In genomic region chr11:72435694-72436045, GRCm38 (mm10) we compare ENCODE assay signal across 9 mouse cellular contexts. TPM values are rescaled to one million over a fixed set of nuclear protein-coding genes. Genes with fewer than 3 reads are reported as not detected.
DNase-seq lines count a peak whose midpoint lies in the region; ATAC-seq and TF ChIP-seq lines count a peak whose summit lies in the region.
"Had no signal": no experiment of that assay in that cellular context is flagged by ENCODE, and none has a peak within 500 bp of the region (broad histone marks: within the 10 kb centered on the region; RNA-seq: fewer than 3 reads in every experiment).

No protein-coding gene starts in this region.

- H3K4me2 ChIP-seq in lung, postnatal 0 days (replicated peaks; ENCODE audit: low read depth, low read length) = no peak overlapping the region
- H3K4me2 ChIP-seq in hindbrain, embryonic 12.5 days (replicated peaks) = no peak overlapping the region
- no peak overlapping the region for H3K4me2 ChIP-seq in forebrain, embryonic 14.5 days (ENCODE audit: low read length)

- no peaks in the 10 kb centered on the region for H3K9me3 ChIP-seq in lung, postnatal 0 days (ENCODE audit: low read length)
- H3K9me3 ChIP-seq in hindbrain, embryonic 12.5 days (replicated peaks) = no peaks in the 10 kb centered on the region
- H3K9me3 ChIP-seq in forebrain, embryonic 14.5 days (replicated peaks; ENCODE audit: control insufficient read depth, low read length) = no peaks in the 10 kb centered on the region

- WGBS in lung, postnatal 0 days = 29% methylated on average over 2 of the region's 2 CpGs
- WGBS in hindbrain, embryonic 12.5 days = 49% methylated on average over 2 of the region's 2 CpGs
- WGBS in forebrain, embryonic 14.5 days = 39% methylated on average over 2 of the region's 2 CpGs

- H3K9ac ChIP-seq in lung, postnatal 0 days (replicated peaks; ENCODE audit: low read depth) = no peak overlapping the region
- H3K9ac ChIP-seq in hindbrain, embryonic 12.5 days = no peak overlapping the region
- H3K9ac ChIP-seq in forebrain, embryonic 14.5 days (ENCODE audit: low read length) = no peak overlapping the region

- DNase-seq in layer of hippocampus, adult 9-11 months = peak; percentile 12
- DNase-seq in layer of hippocampus, postnatal 14 days (ENCODE audit: low spot score in 2 of 2) = no peak
- DNase-seq in adrenal gland, adult 8-10 months = peak; percentile 85
- DNase-seq in heart, postnatal 4 days = peak; percentile 60
- peak; percentile 35 for DNase-seq in lung, postnatal 0 days (ENCODE audit: low spot score)
- DNase-seq in T-cell, adult 2 months (ENCODE audit: low spot score) = no peak
- DNase-seq in forebrain, embryonic 14.5 days (ENCODE audit: low spot score) = no peak

- no peak overlapping the region for H3K4me3 ChIP-seq in lung, postnatal 0 days (ENCODE audit: low read depth, low read length)
- H3K4me3 ChIP-seq in hindbrain, embryonic 12.5 days = no peak overlapping the region
- no peak overlapping the region for H3K4me3 ChIP-seq in forebrain, embryonic 14.5 days (ENCODE audit: low read depth, low read length)

- no peaks in the 10 kb centered on the region for H3K27me3 ChIP-seq in lung, postnatal 0 days (replicated peaks; ENCODE audit: insufficient read depth, low read length)
- H3K27me3 ChIP-seq in hindbrain, embryonic 12.5 days = no peaks in the 10 kb centered on the region
- no peaks in the 10 kb centered on the region for H3K27me3 ChIP-seq in forebrain, embryonic 14.5 days (replicated peaks; ENCODE audit: control insufficient read depth, insufficient read depth, low read length)

- H3K27ac ChIP-seq in lung, postnatal 0 days (ENCODE audit: low read length) = no peak overlapping the region
- no peak overlapping the region for H3K27ac ChIP-seq in hindbrain, embryonic 12.5 days
- H3K27ac ChIP-seq in forebrain, embryonic 14.5 days (ENCODE audit: low read depth, low read length) = no peak overlapping the region

- ATAC-seq in lung, postnatal 0 days = peak; percentile 54
- ATAC-seq in hindbrain, embryonic 12.5 days (ENCODE audit: low FRiP score) = no peak
- ATAC-seq in forebrain, embryonic 14.5 days = no peak

- peaks cover 9% of the 10 kb centered on the region; the same call in 1 of the 2 replicates for H3K4me1 ChIP-seq in lung, postnatal 0 days (ENCODE audit: insufficient read depth, low read depth, low read length)
- H3K4me1 ChIP-seq in hindbrain, embryonic 12.5 days = 0 out of 2 replicates have a peak, but pooled peaks cover 4% of the 10 kb centered on the region
- H3K4me1 ChIP-seq in forebrain, embryonic 14.5 days (ENCODE audit: control insufficient read depth, insufficient read depth, low read length) = no peaks in the 10 kb centered on the region

- TF ChIP-seq CTCF in lung, postnatal 0 days (IDR thresholded peaks at IDR 0.05) = no peak

- no peaks in the 10 kb centered on the region for H3K36me3 ChIP-seq in lung, postnatal 0 days (ENCODE audit: insufficient read depth, low read length)
- H3K36me3 ChIP-seq in hindbrain, embryonic 12.5 days = no peaks in the 10 kb centered on the region
- H3K36me3 ChIP-seq in forebrain, embryonic 14.5 days (ENCODE audit: control insufficient read depth, insufficient read depth, low read length) = no peaks in the 10 kb centered on the region

- no peak for TF ChIP-seq EP300 in lung, postnatal 0 days (IDR thresholded peaks at IDR 0.05)

RNA-seq across cellular contexts. Expression of gene Ggt6, which starts 0.3 kb away (rescaled TPM):
- total RNA-seq in layer of hippocampus, postnatal 14 days (2021) = not detected
- total RNA-seq in adrenal gland, adult 8-10 months (2022) = 1 to 10 TPM; 1.4 to 4.8 (median 3.4) TPM
- total RNA-seq in heart, postnatal 4 days (2021) = not detected
- 0.94 and 1.0 TPM in 2 replicates for polyA plus RNA-seq in lung, postnatal 0 days (2015; fragmentation: Nextera tagmentation; extraction: Ambion mirVana)
- 0.32 TPM in 1 of 2 replicates, not detected in the other for polyA plus RNA-seq in hindbrain, embryonic 12.5 days (2016; fragmentation: Nextera tagmentation; extraction: Ambion mirVana)
- polyA plus RNA-seq in forebrain, embryonic 14.5 days (2014; fragmentation: Nextera tagmentation; extraction: Ambion mirVana) = not detected in 2 replicates
- total RNA-seq: MEL had no signal

RNA-seq across cellular contexts. Expression of gene Mybbp1a, which starts 5.5 kb away (rescaled TPM):
- 10 to 100 TPM; 50.3 to 53.1 TPM for total RNA-seq in layer of hippocampus, postnatal 14 days (2021)
- total RNA-seq in adrenal gland, adult 8-10 months (2022) = 10 to 100 TPM; 81.9 to 90.7 (median 84.3) TPM
- 10 to 100 TPM; 55.6 to 55.9 TPM for total RNA-seq in heart, postnatal 4 days (2021)
- polyA plus RNA-seq in lung, postnatal 0 days (2015; fragmentation: Nextera tagmentation; extraction: Ambion mirVana) = 41.5 and 44.3 TPM in 2 replicates
- 112 and 123 TPM in 2 replicates for polyA plus RNA-seq in hindbrain, embryonic 12.5 days (2016; fragmentation: Nextera tagmentation; extraction: Ambion mirVana)
- polyA plus RNA-seq in forebrain, embryonic 14.5 days (2014; fragmentation: Nextera tagmentation; extraction: Ambion mirVana) = 80.5 and 82.1 TPM in 2 replicates

RNA-seq across cellular contexts. Expression of gene Smtnl2, which starts 24.2 kb away (rescaled TPM):
- 1 to 10 TPM; 3.0 to 4.4 TPM for total RNA-seq in layer of hippocampus, postnatal 14 days (2021)
- 1 to 10 TPM; 2.9 to 7.5 (median 5.2) TPM for total RNA-seq in adrenal gland, adult 8-10 months (2022)
- 10 to 100 TPM; 62.2 to 63.4 TPM for total RNA-seq in heart, postnatal 4 days (2021)
- 108 TPM in 2 replicates for polyA plus RNA-seq in lung, postnatal 0 days (2015; fragmentation: Nextera tagmentation; extraction: Ambion mirVana)
- polyA plus RNA-seq in hindbrain, embryonic 12.5 days (2016; fragmentation: Nextera tagmentation; extraction: Ambion mirVana) = 14.5 and 15.3 TPM in 2 replicates
- 1.4 and 1.6 TPM in 2 replicates for polyA plus RNA-seq in forebrain, embryonic 14.5 days (2014; fragmentation: Nextera tagmentation; extraction: Ambion mirVana)

RNA-seq across cellular contexts. Expression of gene Spns2, which starts 54.0 kb away (rescaled TPM):
- 10 to 100 TPM; 85.1 to 85.6 TPM for total RNA-seq in layer of hippocampus, postnatal 14 days (2021)
- 1 to 10 TPM; 2.5 to 5.0 (median 4.0) TPM for total RNA-seq in adrenal gland, adult 8-10 months (2022)
- total RNA-seq in heart, postnatal 4 days (2021) = 10 to 100 TPM; 17.0 to 18.0 TPM
- 11.1 and 12.2 TPM in 2 replicates for polyA plus RNA-seq in lung, postnatal 0 days (2015; fragmentation: Nextera tagmentation; extraction: Ambion mirVana)
- 8.8 and 9.3 TPM in 2 replicates for polyA plus RNA-seq in hindbrain, embryonic 12.5 days (2016; fragmentation: Nextera tagmentation; extraction: Ambion mirVana)
- 4.6 and 5.8 TPM in 2 replicates for polyA plus RNA-seq in forebrain, embryonic 14.5 days (2014; fragmentation: Nextera tagmentation; extraction: Ambion mirVana)

Comparison
In these comparisons a context has a peak if more than half of its experiments do, and no peak if none do; other contexts are left out.
1. DNase-seq: peak in layer of hippocampus, adult 9-11 months (single experiment), adrenal gland, adult 8-10 months (single experiment), heart, postnatal 4 days (single experiment) and lung, postnatal 0 days (single experiment); none in layer of hippocampus, postnatal 14 days (0 of 2), T-cell, adult 2 months (single experiment) and forebrain, embryonic 14.5 days (single experiment).
2. RNA of gene Smtnl2, which starts 24.2 kb away (total RNA-seq): 62.2 to 63.4 TPM in heart, postnatal 4 days; 2.9 to 7.5 TPM in adrenal gland, adult 8-10 months and 3.0 to 4.4 TPM in layer of hippocampus, postnatal 14 days; every median in the first group is over 4 times any median in the second.